Mouse (Mus musculus): ENCODE measurements around the gene Entpd7. TPM values are rescaled to one million over a fixed set of nuclear protein-coding genes. Genes with fewer than 3 reads are reported as not detected.
A peak's percentile ranks its signal among the peaks of the same experiment; 100 is the strongest.

The Entpd7 gene
- polyA plus RNA-seq, 1 experiment from 2014 or later = 8.0 TPM

DNA sequence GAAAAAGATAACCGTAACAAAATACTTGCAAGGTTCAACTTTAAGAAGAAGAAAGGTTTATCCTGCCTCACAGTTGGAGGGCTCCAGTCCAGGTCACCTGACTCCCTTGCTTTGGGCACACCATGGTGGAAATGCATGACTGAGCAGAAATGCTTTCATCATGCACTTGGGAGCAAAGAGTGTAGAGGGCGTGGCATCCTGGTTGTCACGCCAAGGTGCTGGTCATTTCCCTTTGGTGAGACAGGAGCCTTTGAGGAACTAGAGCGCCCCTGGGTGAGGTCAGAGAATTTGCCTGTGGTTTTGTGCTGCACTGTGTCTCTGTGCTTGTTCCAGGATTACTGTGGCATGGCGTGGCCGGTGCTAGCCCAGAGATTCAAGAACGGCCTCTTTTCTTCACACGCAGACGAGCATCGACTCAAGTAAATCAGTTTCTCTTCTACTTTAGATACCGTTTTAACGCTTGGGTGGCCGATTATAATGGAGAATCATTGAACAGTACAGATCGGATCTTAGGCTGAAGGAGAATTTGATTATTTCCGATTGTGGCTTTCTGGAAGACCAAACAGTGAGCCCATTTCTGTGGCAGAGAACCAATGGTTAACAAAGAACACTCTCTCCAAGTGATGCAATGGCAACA is 37.2 kb downstream of the Entpd7 start:
- Histone ChIP-seq H3K4me3 (no peak overlapping the region), H3K9me3 (replicated peaks) (no peaks in the 10 kb centered on the region), H3K27me3 (replicated peaks) (peaks cover 39% of the 10 kb centered on the region), H3K9ac (no peak overlapping the region), H3K4me2 (no peak overlapping the region), H3K27ac (ENCODE audit: poor library complexity, severe bottlenecking) (no peak overlapping the region), H3K4me1 (replicated peaks) (0 out of 2 replicates have a peak, but pooled peaks cover 13% of the 10 kb centered on the region), H3K36me3 (peaks cover 61% of the 10 kb centered on the region)
- ATAC-seq (ENCODE audit: insufficient number of reproducible peaks, low FRiP score) = no peak
- 92% methylated on average over 15 of the region's 15 CpGs for WGBS

DNA sequence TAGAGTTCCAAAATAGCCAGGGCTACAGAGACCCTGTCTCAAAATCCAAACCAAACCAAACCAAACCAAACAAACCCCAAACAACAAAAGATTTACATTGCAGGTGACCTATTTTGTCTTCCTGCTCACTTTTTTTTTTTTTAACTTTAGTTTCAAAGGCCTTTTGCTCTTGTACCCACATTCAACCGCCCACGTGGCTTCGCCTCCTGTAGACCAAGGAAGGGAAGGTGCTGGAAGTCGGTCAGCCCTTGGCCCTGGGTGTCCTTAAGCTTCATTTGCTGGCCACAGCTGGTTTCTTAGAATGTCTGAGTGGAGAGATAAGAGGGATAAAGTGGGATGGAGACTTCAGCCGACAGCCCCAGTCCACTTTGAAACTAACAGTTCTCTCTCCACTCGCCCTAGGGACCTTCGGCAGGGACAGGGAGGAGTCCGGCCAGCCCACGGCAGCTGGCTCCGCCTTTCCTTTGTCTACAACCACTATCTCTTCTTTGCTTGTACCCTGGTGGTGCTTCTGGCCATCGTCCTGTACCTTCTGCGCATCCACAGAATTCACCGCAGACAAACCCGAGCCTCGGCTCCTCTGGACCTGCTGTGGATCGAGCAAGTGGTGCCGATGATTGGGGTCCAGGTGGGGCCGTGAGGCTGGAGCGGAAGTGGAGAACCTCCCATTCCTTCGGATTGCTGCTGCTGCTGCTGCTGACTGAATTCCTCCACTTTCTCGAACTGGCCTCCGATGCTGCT is 40.0 kb downstream of the Entpd7 start:
- no peaks in the 10 kb centered on the region for H3K9me3 ChIP-seq (replicated peaks)
- H3K4me1 ChIP-seq (replicated peaks) = 0 out of 2 replicates have a peak, but pooled peaks cover 10% of the 10 kb centered on the region
- H3K9ac ChIP-seq = 0 out of 2 replicates have a peak overlapping the region, but pooled peaks have one; percentile 22
- H3K27me3 ChIP-seq (replicated peaks) = peaks cover 19% of the 10 kb centered on the region
- H3K4me3 ChIP-seq = peak overlapping the region; percentile 33
- peak; percentile 36; the same call in 1 of the 2 replicates for ATAC-seq (ENCODE audit: insufficient number of reproducible peaks, low FRiP score)
- 29% methylated on average over 22 of the region's 22 CpGs for WGBS
- peak overlapping the region; percentile 67 for H3K4me2 ChIP-seq
- no peak overlapping the region; the same call in 1 of the 2 replicates for H3K27ac ChIP-seq (ENCODE audit: poor library complexity, severe bottlenecking)
- peaks cover 47% of the 10 kb centered on the region for H3K36me3 ChIP-seq

DNA sequence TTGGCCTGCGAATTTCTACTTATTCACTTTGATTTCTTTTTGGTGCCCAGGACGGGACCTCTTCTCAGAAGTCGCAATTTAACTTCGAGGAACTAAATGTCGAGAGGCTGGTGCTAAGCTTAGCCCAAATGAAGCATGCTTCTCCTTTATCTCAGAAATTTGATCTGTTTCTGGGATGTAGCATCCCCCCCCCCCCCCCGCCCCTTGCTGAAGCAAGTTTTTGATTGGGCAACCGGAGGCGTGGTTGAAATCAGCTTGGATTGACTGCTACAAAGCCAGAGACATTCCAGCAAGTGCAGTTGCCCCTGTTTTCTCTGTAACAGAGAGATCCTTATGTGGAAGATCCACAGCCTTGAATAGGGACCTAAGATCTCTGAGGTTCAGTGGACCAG is 40.6 kb downstream of the Entpd7 start:
- H3K27me3 ChIP-seq (replicated peaks) = peaks cover 14% of the 10 kb centered on the region
- H3K9ac ChIP-seq = 0 out of 2 replicates have a peak overlapping the region, but pooled peaks have one; percentile 22
- ATAC-seq (ENCODE audit: insufficient number of reproducible peaks, low FRiP score) = no peak
- peak overlapping the region; percentile 67 for H3K4me2 ChIP-seq
- no peaks in the 10 kb centered on the region for H3K9me3 ChIP-seq (replicated peaks)
- 0 out of 2 replicates have a peak, but pooled peaks cover 10% of the 10 kb centered on the region for H3K4me1 ChIP-seq (replicated peaks)
- WGBS = 29% methylated on average over 8 of the region's 8 CpGs
- H3K4me3 ChIP-seq = peak overlapping the region; percentile 33
- H3K36me3 ChIP-seq = peaks cover 47% of the 10 kb centered on the region
- H3K27ac ChIP-seq (ENCODE audit: poor library complexity, severe bottlenecking) = no peak overlapping the region

DNA sequence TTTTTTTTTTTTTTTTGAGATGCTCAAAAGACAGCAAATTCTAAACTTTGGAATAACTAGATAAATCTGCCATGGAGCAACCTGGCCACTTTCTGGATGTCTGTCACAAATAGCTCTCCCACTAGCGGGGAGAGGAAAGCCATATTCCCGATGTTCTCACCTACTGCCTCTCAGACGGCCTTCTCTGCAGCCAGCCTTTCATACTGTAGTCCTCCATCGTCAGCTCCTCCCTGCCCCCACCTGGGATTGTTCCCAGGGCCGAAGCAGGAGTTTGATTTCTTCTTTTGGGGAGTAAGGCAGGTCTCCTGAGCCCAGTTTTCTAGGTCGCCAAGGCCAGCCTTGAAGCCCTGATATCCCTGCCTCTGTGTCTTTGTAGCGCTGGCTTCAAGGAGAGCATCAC is 41.7 kb downstream of the Entpd7 start:
- Histone ChIP-seq H3K36me3 (peaks cover 45% of the 10 kb centered on the region), H3K27me3 (replicated peaks) (peaks cover 10% of the 10 kb centered on the region), H3K27ac (ENCODE audit: poor library complexity, severe bottlenecking) (no peak overlapping the region), H3K4me2 (no peak overlapping the region), H3K4me3 (no peak overlapping the region), H3K4me1 (replicated peaks) (0 out of 2 replicates have a peak, but pooled peaks cover 10% of the 10 kb centered on the region), H3K9ac (no peak overlapping the region), H3K9me3 (replicated peaks) (no peaks in the 10 kb centered on the region)
- 57% methylated on average over 7 of the region's 7 CpGs for WGBS
- no peak for ATAC-seq (ENCODE audit: insufficient number of reproducible peaks, low FRiP score)

DNA sequence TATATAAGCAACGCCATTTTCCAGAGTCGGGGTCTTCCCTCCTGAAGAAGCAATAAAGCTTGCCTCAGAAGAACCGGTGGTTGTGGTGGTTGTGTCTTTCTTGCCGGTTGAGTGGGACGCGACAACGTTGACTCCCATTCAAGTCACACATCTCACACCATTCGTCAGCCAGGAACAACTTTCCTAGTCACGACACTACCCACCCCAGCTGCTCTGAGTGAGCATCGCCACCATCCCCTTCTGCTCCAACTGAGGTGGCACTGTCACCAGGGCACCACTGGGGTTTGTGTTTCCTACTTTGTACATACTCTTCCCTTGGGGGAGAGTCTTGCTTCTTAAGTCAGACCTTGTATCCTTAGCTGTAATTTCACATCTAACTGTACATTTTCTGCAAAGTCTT is 48.9 kb downstream of the Entpd7 start:
- H3K4me1 ChIP-seq (replicated peaks) = no peaks in the 10 kb centered on the region
- H3K27ac ChIP-seq (ENCODE audit: poor library complexity, severe bottlenecking) = no peak overlapping the region
- H3K36me3 ChIP-seq = peaks cover 80% of the 10 kb centered on the region
- 93% methylated on average over 10 of the region's 10 CpGs for WGBS
- H3K4me2 ChIP-seq = no peak overlapping the region
- no peaks in the 10 kb centered on the region for H3K9me3 ChIP-seq (replicated peaks)
- no peaks in the 10 kb centered on the region for H3K27me3 ChIP-seq (replicated peaks)
- no peak overlapping the region for H3K9ac ChIP-seq
- no peak for ATAC-seq (ENCODE audit: insufficient number of reproducible peaks, low FRiP score)
- H3K4me3 ChIP-seq = no peak overlapping the region

DNA sequence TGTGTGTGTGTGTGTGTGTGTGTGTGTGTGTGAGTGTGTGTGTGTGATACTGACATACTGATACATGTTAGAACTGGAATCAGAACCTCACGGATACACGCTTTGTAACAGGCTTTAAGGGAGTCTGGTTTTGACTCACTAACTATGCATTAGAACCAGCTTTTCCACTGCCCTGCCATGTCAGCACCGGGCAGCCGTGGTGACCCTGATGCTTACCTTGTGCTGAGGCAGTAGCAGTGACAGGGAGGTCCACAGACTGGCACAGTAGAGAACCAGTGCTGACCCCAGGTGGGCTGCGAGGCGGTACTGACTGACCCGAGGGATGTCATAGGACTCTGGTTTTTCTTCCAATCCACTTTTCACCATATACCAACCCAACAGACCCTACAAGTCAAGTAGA is 53.9 kb downstream of the Entpd7 start:
- H3K27me3 ChIP-seq (replicated peaks) = no peaks in the 10 kb centered on the region
- peaks cover 3% of the 10 kb centered on the region; the same call in 1 of the 2 replicates for H3K4me1 ChIP-seq (replicated peaks)
- no peak overlapping the region for H3K27ac ChIP-seq (ENCODE audit: poor library complexity, severe bottlenecking)
- WGBS = 90% methylated on average over 7 of the region's 7 CpGs
- H3K9ac ChIP-seq = no peak overlapping the region
- H3K4me2 ChIP-seq = no peak overlapping the region
- no peaks in the 10 kb centered on the region for H3K9me3 ChIP-seq (replicated peaks)
- no peak for ATAC-seq (ENCODE audit: insufficient number of reproducible peaks, low FRiP score)
- no peak overlapping the region for H3K4me3 ChIP-seq
- H3K36me3 ChIP-seq = peaks cover 80% of the 10 kb centered on the region

DNA sequence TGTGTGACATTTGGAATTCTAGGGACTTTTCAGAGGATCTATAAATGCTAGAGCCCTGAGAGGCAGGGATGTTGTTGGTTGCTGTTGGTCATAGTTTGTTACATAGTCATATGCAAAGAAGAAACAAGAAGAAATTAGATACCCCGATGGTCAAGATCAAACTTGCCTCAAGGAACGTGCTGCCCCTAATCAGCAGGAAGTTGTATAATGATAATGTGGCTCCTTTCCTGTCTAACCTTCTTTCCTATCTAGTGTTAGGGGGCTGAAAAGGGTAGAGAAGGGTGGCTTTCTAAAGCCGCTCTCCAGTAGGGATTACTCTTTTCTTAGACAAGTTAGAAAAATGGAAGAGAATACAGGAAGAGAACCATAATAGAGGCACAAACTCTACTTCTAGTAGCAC is 56.3 kb downstream of the Entpd7 start:
- no peak overlapping the region for H3K27ac ChIP-seq (ENCODE audit: poor library complexity, severe bottlenecking)
- H3K9ac ChIP-seq = no peak overlapping the region
- no peaks in the 10 kb centered on the region for H3K27me3 ChIP-seq (replicated peaks)
- H3K4me2 ChIP-seq = no peak overlapping the region
- peaks cover 78% of the 10 kb centered on the region for H3K36me3 ChIP-seq
- WGBS = 62% methylated on average over 3 of the region's 3 CpGs
- H3K4me3 ChIP-seq = no peak overlapping the region
- peaks cover 3% of the 10 kb centered on the region; the same call in 1 of the 2 replicates for H3K4me1 ChIP-seq (replicated peaks)
- no peaks in the 10 kb centered on the region for H3K9me3 ChIP-seq (replicated peaks)
- no peak for ATAC-seq (ENCODE audit: insufficient number of reproducible peaks, low FRiP score)

DNA sequence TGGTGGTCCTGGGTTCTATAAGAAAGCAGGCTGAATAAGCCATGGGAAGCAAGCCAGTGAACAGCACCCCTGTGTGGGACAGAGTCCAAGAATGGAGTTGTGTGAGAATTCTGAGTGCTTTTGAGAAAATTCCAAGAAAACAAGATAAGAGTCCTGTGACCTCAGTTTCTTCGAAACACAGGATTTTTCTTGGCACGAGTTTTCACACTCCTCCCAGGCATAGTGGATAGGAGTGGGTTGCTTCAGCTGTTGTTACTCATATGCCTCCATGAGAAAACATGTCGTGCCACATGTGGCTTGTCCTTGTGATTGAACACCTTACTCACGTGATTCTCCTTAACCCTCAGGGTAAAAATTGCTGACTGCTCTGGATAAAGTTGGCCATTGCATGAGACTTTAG is 58.4 kb downstream of the Entpd7 start:
- H3K27me3 ChIP-seq (replicated peaks) = no peaks in the 10 kb centered on the region
- H3K9me3 ChIP-seq (replicated peaks) = no peaks in the 10 kb centered on the region
- H3K4me2 ChIP-seq = no peak overlapping the region
- ATAC-seq (ENCODE audit: insufficient number of reproducible peaks, low FRiP score) = peak; percentile 36; the same call in 1 of the 2 replicates
- H3K4me3 ChIP-seq = no peak overlapping the region
- WGBS = 60% methylated on average over 4 of the region's 4 CpGs
- no peak overlapping the region for H3K9ac ChIP-seq
- H3K36me3 ChIP-seq = peaks cover 68% of the 10 kb centered on the region
- no peak overlapping the region for H3K27ac ChIP-seq (ENCODE audit: poor library complexity, severe bottlenecking)
- peaks cover 11% of the 10 kb centered on the region; the same call in 1 of the 2 replicates for H3K4me1 ChIP-seq (replicated peaks)

DNA sequence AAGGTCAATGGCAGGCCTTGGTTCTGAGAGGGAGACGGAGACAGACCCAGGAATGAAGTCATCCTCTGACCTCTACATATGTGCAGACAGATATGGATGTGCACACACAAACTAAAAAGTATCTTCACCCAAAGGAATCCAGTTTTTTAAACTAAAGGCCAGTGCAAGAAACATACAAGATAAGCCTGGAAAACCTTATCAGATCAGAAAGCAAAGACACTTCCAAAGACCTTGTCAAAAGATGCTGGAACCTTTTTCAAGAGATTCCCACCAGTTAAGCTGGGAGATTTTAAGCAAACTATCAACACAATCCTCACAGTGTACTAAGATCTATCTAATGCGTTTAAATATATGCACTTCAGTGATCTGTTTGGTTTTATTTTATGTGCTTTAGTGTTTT is 60.5 kb downstream of the Entpd7 start:
- WGBS = 96% methylated on average over 2 of the region's 2 CpGs
- H3K9ac ChIP-seq = no peak overlapping the region
- no peaks in the 10 kb centered on the region for H3K9me3 ChIP-seq (replicated peaks)
- H3K27ac ChIP-seq (ENCODE audit: poor library complexity, severe bottlenecking) = no peak overlapping the region
- H3K36me3 ChIP-seq = peaks cover 54% of the 10 kb centered on the region
- H3K4me3 ChIP-seq = no peak overlapping the region
- peaks cover 14% of the 10 kb centered on the region; the same call in 1 of the 2 replicates for H3K4me1 ChIP-seq (replicated peaks)
- ATAC-seq (ENCODE audit: insufficient number of reproducible peaks, low FRiP score) = no peak
- no peak overlapping the region for H3K4me2 ChIP-seq
- H3K27me3 ChIP-seq (replicated peaks) = no peaks in the 10 kb centered on the region

DNA sequence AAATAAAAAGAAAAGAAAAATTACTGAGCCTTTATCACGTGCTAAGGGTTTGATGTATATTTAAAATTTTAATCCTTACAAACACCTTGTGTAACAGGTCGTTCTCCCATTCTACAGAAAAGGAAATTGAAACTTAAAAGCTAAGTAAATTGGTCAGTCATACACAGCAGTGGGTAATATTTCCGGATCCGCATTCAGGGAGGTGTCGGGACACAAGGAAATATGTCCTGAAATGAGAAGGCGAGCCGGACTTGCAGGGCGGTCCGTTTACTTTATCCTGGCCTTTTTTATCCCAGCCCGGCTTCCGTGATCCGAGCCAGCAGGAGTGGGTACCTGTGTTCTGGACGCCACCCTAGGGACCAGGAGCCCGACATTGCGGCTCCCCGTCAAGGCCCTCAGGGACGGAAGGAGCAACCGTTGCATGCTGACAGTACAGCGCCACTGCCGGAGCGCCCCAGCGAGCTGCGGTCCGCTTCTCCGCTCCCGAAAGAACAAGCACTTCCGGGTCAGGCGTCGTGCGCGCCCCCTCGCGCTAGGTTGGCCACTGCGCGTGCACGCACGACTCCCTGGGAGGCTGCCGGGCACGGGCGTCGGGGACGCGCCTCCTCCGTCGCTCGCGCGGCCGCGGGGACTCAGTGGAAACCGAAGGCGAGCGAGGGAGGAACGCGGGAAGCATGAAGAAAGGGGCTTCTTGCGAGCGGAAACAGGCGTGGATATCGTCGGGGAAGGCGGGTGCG is 63.2 kb downstream of the Entpd7 start, which contains the start of the genes Cutc and Cox15:
TSS of gene Cutc (plus strand) at position 508 of the 737 bp plus-strand sequence.
TSS of gene Cox15 (minus strand) at position 512 of the 737 bp plus-strand sequence.
- Histone ChIP-seq H3K27me3 (replicated peaks) (no peaks in the 10 kb centered on the region), H3K4me1 (replicated peaks) (peaks cover 14% of the 10 kb centered on the region; the same call in 1 of the 2 replicates), H3K9me3 (replicated peaks) (no peaks in the 10 kb centered on the region), H3K4me3 (peak within 1 kb of the TSS; percentile 74), H3K27ac (ENCODE audit: poor library complexity, severe bottlenecking) (peak within 1 kb of the TSS; percentile 92), H3K4me2 (peak within 1 kb of the TSS; percentile 61), H3K9ac (peak within 1 kb of the TSS; percentile 82), H3K36me3 (peaks cover 31% of the 10 kb centered on the region)
- WGBS = under 1% methylated on average over 62 of the region's 62 CpGs
- ATAC-seq (ENCODE audit: insufficient number of reproducible peaks, low FRiP score) = peak; percentile 90
